Mouse (Mus musculus) mouse trophoblast stem cell (cell line): ENCODE measurements around the gene Utrn.

ENCODE experiments used
- in situ Hi-C, 2 experiments: fragments of 300-500 bp; cut with MseI, MboI; formaldehyde crosslinking; loops; 2 replicates in 1 of 2; 3 replicates in 1 of 2; pipeline ENCODE4 v1.15.1; 2025

The Utrn gene

DNA sequence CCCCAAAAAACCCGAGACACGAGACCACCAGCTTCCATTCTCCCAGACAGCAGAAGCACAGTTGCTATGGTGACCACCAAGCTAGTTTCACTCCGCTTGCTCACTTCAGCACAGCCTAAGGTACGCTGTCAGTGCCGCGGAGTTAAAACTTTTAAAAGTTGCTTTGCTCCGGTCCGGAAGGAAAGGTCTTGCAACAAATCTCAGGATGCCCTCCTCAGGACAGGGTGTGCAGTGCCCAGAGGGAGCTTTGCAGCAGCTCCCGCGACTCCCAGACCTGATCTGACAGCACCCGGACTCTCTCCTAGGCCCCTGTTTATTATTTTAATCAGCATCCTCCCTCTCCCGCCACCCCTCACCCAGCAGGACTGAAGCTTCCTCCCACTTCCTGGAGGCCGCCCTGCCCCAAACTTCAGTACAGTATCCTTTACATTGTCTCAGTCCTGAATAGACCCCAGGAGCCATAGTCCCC, 320.5 kb downstream of the Utrn start:
- in situ Hi-C loops: no loop called here

DNA sequence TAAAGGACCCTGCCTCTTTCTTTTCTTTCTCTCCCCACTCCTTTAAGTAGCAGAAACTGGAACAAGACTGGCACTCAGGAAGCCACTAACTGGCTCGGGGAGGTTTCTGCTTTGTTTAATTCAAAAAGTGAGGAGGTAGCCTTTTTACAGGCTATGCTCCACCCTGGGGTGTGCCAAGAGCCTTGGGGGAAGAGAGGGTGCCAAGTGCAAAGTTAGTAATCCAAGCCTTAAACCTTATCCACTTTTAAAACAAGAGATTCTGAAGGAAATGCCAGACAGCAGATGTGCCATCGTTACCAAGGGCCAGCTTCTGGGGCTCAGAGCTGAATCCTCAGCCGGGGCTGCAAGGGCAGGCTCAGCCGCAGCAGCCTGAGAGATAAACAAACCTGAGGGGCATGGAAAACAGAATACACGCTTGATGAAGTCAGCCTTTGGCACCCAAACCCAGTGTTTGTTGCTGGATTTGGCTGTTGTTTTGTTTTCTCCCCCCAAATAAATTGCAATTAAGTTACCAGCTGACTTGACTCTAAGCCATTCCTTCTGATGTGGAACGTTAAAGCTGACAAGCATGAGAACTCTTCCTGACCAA, 322.0 kb downstream of the Utrn start:
- in situ Hi-C loops: no loop called here

DNA sequence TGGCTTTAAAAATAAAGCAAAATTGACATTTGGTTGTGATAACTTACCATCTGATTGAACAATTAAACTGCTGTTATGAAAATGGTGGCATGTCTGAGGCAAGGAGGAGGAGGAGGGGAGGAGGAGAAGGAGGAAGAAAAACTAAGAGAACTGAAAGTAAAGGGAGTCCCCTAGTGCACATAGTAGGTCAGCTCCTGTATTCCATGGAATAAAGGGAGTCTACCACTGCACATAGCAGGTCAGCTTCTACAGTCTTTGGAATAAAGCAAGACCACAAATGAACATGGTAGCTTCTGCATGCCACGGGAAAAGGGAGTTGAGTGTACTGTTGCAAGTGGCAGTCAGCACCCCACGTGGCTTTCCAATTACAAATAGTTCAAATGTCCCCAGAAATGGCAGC, 323.7 kb downstream of the Utrn start:
- in situ Hi-C loops: no loop called here

DNA sequence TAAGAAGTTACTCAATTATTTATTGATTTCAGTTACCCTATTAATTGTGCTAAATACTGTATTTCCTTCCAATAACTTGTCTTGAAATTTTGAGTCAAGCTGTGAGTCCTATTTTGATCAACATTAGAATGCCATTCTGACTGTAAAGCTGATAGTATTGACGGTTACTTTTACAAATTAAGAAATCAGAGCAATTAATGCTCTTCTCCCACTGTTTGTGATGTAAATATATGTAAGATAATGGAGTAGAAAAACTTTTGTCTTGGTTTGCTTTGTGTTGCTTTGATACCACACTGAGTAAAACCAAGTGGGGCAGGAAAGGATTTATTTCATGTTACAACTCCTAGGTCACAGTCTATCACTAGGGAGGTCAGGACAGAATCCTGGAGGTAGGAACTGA, 327.4 kb downstream of the Utrn start:
- in situ Hi-C loops: no loop called here

DNA sequence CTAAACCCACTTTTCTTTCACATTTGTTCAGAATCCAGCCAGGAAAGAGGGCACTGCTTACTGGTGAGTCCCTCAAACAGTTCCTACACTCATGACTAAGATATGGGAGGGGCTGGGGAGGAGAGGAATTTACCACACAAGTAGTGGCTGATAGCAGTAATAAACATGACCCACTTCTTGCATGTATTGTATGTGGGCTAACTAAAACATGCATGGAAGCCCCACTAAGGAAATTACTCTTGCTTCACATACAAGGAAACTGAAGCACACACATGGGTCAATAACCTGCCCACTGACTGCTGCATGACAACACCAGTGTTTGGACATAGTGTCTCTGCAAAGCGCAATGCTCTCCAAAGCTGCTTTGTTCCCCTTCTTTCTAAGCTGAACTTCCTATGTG, 333.9 kb downstream of the Utrn start:
- in situ Hi-C loops: no loop called here

DNA sequence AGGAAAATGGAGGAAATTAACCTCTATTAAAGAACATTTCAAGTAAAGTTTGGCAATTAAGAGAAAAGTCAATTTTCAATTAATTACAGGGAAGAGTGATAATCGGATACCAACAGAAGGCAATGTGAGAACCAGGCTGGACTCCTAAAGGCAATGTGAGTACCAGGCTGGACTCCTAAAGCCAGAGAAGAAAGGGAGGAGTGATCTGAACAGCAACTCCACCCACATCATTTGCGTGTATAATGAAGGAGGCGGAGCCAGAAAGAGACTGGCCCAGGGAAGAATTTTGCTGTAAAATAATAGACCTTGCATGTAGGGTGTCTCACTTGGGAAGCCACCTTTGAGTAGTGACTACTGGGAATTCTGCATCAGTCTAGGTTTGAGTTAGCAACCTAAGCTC, 334.4 kb downstream of the Utrn start:
- in situ Hi-C loops: no loop called here

DNA sequence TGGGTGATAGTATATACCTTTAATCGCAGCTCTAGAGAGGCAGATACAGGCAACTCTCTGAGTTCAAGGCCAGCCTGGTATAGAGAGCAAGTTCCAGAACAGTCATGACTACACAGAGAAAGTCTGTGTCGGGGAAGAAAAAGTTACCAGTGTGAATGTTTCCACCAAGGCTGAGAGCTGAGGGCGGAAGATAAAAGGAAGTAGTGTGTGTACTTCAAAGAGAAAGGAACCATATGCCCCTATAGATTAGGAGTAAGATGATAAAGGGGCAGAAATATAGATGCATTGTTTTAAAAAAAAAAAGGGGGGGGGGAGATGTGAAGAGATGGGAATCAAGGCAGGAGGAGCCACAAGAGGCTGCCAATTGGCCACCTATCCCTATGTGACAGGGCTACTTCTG, 334.9 kb downstream of the Utrn start:
- in situ Hi-C loops: no loop called here

DNA sequence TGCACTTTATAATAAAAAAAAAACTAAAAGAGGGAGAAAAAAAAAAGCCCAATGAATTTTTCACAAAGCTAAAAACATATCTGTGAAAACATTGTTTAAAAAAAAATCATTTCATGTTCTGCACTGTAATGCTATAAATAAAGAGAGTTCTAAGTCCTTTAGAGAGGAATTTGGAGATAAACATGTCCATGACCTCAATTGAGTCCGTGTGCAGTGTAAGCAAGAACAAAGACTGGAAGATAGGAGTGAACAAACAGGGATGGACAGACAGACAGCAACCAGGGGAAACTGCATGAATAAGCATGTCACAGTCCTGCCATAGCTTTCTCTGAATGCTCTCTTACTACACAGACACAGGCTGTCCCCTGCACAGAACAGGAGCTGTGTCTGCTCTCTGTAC, 347.1 kb downstream of the Utrn start:
- in situ Hi-C loops: no loop called here

DNA sequence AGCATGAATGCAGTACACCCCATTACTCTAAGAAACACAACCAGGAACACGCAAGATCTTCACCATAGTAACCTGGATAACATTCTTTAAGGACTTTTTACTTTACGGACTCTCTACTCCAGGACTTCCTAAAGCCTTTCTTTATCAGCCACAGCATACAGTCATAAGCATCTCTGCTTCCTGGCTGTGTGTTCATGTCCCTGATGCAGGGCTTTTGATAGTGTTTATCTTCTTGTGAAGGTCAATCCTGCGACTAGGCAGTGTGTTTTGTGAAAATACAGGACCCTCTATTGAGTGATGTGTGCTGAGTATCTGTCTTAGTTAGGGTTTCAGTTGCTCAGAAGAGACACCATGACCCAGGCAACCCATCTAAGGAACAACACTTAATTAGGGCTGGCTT, 351.0 kb downstream of the Utrn start:
- in situ Hi-C loops: no loop called here

DNA sequence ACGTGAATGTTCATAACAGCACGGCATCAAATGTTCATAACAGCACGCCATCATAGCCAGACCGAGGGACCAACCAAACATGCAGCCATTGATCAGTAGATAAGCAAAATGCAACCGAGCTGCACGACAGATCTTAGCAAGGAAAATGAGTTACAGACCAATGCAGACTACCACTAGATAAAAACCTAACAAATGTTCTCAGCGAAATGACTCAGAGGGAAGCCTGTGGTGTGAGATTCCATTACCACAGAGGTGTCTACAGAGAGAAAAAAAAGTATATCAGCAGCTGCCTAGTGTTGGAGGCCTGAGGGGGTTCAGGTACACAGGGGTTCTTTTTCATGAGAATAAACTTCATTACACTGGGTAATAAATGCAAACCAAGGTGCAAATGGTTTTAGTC, 363.6 kb downstream of the Utrn start:
- in situ Hi-C loops: no loop called here

DNA sequence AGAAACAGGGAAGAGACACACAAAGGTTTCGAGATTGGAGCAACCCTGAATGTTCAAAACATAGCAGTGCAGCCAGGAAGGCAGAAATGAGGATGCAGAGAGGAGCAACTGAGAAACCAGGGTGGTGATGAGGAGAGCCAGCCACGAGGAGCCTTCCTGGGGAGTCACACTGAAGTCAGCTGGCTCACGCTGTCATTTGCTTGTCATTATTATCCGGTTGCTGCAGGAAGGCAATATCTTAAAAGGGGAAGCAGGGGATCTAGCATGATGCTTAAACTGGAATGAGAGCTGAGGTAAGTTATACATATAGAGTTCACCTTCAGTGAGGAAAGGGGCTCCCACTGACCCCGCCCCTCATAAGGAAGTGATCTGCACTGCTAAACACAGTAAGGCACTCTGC, 368.7 kb downstream of the Utrn start:
- in situ Hi-C loops: no loop called here

DNA sequence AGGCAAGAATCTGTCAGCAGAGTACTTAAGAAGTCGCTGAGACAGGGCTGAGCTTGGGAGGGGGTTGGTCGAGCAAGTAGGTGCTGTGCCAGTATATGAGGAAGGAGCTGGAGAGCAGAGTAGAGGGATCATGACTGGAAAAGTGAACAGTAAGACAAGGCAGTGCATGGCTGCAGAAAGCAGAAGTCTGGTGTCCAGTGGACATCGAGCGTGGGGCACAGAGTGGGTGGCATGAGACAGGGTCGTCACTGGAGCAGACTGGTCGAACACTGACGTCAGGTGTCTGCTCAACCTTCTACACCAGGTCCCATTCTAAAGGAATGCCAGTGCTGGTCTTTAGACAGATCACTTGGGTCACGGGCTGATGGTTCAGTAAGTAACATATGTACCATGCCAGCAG, 371.6 kb downstream of the Utrn start:
- in situ Hi-C loops: no loop called here

DNA sequence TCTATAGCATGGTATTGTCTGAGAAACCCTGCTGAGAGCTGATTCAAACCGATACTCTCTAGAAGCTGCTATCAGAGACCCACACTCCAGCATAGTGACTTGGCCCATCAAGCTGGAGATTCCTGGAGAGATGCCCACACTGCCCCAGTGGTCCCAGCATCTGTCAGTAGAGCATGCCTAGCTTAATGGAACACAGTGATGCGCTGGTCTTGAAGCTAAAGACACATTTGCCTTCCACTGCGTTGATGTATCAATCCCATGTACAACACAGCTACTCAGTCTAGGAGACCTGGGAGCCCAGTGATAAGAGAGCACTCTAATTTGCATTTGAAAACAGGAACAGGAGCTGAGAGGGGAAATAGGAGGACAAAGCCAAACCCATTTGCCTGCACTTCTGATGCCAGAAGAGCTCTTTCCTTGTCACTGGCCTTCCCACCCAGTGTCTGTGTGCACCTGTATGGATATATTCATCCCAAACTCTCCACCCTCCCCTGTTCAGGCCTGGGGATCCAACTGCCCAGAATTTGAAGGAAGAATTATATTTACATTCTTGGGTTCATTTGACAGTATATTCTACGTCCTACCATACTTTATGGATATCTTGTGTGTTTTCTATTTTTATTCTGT, 379.5 kb downstream of the Utrn start:
- in situ Hi-C loops: no loop called here

DNA sequence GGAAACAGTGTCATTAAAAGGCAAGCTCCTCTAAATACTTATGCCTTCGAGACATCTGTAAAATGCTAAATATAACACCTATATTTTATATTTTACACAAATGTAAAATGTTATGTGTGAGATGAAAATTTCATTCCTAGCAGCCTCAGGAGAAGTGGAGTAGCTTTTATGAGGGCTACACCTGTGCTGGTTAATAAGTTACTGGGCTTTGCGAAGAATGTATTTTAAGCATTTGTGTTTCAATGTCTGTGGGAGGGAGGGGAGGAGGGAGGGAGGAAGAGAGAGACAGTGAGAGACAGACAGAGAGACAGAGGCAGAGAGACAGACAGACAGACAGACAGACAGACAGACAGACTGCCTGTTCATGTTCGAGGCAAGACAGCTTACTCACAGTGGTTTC, 380.6 kb downstream of the Utrn start:
- in situ Hi-C loops: no loop called here

DNA sequence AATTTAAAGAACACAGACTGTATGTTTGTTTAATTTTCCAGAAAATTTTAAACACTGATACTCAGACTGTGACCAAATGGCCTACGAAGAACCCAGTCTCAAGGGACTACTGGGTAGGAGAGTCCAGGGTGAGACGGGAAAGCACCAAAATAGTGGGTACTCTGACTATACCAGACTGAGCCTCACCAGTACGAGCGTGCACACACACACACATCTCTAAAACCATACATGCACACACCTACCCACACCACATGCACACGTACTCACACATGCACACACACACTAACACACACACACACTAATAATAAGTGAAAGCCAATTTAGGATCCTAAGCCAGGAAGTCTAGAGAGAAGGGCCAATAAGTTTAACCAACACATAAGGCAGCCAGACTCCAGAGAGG, 381.0 kb downstream of the Utrn start:
- in situ Hi-C loops: no loop called here

DNA sequence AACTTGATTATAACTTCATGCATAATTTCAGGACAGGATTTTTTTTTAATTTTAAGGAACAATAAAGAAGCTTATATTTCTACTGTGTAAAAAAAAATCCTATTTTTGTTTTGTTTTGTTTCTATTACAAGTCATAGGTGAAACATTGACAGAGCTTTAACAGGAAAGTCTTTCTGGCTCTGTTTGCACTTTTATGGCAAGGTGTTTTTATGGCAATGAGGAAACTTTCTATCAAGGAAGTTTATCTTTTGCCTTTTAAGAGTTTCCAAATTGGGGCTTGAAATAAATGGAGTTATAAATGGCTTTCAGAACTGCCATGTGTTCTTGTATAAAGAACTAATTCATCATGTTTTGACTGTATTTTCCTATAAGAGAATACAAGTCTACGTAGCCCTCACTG, 385.7 kb downstream of the Utrn start:
- in situ Hi-C loops: no loop called here

DNA sequence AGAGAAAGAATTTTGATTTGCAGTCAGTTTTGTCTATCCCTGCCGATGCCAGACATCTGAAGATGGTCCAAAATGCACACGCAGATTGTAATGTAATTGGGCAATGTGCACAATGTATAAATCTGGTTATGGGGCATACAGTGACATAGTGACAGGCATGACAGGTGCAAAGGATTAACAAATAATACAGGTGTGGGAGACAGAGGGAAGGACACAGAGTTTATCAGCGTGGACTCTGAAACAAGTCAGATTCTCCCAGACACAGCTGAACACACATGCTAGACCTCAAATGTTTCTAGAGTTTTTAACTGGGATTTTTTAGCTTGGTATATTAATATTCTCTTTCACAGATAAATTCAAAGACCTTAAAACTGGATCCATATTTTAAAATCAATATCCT, 386.2 kb downstream of the Utrn start:
- in situ Hi-C loops: no loop called here

DNA sequence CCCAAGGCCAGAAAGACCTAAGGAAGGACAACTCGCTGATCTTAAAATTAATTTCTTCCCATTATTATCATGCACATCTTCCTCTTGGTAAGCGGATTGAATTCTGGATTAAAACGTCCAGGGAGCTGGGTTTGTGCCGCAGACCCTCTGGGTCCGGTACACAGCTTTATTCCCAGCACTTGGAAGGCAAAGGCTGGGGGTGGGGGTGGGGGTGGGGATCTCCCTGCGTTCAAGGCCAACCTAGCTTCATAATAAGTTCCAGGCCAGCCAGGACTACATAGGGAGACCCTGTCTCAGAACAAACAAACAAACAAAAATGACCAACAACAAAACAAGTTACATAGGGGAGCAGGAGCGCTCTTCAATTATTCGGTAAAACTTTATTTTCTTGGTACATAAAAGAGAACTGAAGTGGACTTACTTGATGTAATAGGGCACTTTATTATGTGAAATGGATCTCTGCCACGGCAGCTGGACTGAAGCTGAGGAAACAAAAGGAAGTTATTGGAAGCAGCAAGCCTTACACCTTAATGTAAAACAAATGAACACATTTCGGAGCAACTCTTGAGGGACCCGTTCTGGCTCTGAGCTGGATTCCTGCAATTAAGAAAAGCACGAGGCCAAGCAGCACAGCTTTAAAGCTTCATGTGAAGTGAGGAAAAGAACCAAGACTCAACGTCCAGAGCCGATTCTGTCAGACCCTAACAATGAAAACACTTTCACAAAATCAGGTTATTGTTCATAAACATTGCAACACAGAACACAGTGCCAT, 394.1 kb downstream of the Utrn start:
- in situ Hi-C loops: no loop called here

DNA sequence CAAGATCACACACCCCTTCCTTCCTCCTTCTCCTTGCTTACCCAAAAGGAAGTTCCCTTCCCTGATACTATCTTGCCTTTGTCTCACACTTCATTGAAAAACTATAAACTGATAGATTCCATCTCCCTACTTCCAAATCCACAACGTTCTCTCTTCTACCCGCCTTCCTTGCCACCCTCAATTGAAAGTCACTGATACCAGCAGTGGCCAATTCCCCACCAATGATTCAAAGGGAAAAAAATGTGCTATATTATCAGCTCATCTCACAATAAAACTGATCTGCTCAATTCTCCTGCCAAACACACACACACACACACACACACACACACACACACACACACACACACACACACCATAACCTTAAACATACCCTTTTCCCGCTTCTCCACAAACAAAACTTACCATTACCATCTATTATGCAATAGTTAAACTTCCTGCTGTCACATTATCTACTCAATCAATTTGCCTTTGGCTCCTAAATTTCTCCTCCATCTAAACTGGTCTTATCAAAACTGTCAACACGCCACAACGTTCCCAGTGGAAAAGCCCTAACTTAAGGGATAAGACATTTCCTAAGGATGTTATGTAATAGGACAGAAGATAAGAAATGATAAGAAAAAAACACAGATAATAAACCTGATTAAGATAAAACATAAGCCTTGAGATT, 399.6 kb downstream of the Utrn start:
- in situ Hi-C loops: no loop called here

DNA sequence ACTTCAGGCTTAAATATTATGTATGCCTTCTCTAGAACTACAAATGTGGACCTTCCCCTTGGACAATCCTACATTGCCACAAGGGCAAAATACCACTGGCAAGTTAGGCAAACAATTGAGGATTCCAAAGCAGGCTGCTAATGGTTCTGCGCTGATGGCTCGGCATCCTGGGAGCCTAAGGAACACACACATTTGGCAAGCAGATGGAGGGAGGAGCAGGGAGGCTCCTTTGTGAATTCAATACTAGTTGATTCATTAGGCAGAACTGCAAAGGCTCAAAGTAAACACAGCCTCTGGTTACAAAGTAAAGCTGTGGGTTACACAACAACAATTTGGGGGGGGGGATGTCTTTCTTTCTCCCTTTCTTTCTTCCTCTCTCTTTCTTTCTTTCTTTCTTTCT, 401.6 kb downstream of the Utrn start:
- in situ Hi-C loops: no loop called here

DNA sequence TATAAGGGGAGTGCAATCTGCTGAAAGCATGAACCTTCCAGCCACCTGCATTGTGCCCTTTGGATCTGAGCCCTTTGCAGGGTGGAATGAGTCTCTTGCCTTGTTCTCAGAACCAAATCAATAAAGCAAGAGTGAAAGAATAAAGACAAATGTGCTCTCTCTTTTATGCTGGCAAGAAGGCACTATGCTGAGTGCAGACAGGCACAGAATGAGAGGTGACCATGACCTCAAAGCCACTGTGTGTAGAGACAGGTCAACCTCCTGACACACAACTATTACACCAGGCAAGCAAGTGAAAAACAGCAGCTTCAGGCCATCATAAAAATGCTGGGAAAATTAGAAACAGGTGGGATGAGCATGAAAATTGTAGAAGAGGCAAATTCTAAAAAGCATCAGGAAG, 408.2 kb downstream of the Utrn start:
- in situ Hi-C loops: no loop called here

DNA sequence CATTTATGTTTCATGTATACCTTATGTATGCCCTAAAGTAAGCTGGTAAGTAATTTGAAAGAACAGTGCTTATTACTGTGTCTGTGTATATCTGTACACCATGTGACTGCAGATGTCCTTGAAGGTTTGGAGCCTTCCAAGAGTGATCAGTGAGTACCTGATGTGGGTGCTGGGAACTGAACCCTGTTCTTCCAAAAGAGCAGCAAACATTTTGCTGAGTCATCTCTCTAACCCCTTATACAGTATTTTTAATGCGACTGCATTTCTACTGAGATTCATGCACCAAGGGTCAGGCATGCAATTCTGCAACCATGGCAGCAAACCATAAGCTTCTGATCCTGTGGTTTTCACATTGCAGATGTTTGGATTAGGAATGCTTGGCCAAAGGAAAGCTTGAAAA, 412.3 kb downstream of the Utrn start:
- in situ Hi-C loops: no loop called here

DNA sequence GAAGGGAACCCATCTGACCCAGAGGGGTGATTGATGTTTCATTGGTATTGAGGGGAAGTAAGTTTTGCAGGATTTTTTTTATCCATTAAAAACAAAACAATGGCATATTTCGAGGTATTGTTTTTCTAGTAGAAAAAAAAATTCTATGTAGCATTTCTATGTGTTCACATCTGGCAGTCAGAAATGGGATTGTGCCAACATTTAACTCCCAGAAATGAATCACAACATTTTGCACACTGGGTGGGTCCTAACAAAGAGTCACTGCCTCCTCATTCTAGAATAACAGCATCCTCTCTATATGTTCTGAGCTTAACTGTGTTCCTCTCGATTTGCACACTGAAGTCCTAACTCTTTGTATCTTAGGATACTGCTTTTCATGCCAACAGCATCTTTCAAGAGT, 416.5 kb downstream of the Utrn start:
- in situ Hi-C loops: no loop called here
